Mouse (Mus musculus): ENCODE measurements around the gene Mrpl54.
"Not testable (repeated sequence)": the region's sequence is repeated elsewhere in the genome, so short reads cannot be mapped to it uniquely, and the experiment has no call there.

Gene Mrpl54

DNA sequence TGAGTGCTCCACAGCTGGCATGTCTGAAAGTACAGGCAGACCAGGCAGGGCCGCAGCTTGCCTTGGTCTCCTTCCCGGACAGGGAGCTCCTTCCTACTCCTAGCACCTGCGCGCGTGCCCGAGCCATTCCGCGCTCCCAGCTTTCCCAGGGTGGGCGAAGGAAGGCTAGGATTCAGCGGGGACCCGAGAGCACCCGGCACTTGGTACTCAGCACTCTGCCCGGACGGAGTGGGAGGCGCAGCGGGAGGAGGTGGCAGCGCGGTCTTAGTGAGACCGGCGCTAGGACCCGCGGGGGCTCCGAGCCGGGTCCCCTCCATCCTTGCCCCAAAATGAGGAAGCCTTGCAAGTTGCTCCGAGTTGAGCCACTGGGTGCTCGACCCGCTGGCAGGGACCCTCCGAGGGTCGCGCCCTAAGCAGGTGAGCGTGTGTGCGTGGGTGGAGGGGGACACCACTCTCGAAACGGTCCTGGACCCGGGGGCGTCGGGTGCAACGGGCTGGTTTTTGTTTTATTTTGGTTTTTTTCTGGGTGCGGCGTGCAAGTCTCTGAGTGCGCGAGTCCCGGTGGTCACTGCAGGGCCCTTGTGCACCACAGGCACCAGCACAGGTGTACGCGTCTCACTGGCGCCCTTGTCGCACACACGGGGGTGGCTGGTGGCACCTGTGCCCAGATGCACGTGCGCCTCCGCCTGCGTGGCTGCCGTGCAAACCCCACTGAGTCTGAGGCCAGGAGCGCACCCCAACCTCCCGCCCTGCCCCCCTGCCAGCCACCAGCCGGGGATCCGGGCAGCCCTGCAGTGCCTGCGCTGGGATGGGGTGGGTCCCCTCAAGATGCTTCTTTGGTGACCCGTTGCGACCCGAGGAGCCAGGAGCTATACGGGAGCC, 9.3 kb downstream of the Mrpl54 start:
- DNase-seq = no peak

DNA sequence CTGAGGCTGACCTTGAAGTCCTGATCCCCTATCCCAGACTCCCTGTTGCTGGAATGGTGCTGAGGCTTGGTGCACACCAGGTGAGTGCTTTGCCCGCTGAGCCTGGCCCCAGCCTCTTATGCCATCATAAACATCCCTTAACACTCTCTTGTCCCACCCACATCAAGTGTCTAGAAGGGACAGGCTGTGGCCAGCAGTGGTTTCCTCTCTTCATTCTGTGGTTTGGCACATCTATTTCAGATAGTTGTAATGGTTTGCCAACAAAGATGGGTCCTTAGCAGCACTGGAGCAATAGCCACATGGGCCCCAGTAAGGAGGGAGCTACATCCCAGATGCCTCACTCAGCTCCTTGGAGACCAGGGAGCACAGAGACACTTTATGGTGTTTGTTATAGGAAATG, 11.8 kb downstream of the Mrpl54 start:
- DNase-seq = no peak

DNA sequence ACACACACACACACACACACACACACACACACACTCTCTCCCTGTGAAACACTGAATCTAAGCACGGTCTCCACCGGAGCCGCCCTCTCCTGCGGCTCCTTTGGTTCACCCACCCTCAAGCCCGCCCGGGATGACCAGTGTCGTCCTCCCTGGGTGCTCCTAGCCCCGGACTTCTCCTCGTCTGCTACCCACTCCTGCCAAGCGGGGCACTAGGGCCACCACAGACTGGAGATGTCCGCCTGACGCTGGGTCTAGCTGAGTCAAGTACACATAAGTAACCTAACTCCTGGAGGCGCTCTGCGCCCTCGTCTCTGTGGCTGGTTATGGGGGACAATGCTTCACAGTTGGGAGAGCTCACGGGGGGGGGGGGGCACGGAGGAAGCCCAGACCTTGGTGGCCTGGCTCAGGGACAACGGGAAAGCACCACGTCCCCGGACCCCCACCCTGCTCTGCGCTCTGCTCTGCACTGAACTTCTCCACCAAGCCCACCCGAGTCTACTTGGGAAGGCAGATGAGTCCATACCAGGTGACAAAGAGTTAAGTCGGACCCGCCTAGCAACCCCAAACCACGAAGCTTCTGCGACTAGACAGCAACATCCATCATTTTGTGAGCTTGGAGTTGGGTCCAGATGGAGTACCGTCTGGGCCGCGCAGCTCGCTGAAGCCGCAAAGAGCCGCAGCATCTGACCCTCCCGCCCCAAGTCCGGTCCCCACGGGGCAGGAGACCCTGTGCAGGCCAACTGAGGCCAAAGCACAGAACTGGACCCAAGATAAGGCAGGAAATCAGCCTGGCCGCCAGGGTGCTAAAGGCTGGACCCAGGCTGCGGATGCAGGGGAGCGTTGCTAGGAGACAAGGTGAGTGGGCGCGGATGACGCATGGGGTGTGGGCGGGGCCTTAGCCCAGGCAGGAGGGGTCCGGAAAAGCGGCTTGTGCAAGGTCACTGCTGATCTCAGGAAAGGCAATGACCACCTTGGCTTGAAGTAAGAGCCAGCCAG, 14.0 kb downstream of the Mrpl54 start, which contains the start of gene Matk:
Matk (plus strand) TSS at position 512 of the 996 bp plus-strand sequence.
- no peak for DNase-seq

DNA sequence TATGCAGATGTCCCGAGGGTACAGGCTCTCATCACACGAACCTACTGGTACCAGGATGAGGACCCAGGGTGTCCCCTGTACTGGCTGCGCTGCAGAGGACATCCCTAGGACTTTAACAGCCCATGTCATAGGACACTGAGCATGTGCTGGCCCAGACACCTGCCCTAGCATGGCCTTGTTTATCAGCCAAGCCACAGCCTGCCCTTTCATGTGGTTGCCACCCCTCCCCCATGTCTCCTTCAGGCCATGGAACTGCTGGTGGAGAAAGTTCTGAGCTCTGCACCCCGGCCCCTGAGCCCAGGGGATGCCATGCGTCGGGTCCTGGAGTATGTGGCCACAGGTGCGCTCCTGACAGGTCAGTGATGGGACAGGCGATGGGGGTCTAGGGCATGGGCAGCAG, 17.3 kb downstream of the Mrpl54 start:
- DNase-seq = no peak

DNA sequence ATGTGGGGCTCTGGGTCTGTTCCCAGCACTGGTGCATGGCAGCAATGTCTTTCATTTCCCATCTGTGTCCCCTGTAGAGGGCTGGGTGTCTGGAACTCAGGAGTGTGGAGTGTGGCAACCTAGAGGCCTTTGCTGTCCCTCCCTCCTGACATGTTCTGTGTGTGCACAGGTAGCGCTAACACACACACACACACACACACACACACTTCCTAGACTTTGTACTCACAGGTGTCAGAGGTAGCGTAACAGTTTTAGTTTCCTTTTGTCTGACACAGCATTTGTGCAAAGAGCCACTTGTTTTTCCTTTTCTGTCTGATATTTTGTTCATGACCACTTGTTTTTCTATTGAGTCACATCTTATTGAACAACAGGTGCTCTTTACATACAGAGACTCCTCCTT, 18.9 kb downstream of the Mrpl54 start:
- DNase-seq = no peak

DNA sequence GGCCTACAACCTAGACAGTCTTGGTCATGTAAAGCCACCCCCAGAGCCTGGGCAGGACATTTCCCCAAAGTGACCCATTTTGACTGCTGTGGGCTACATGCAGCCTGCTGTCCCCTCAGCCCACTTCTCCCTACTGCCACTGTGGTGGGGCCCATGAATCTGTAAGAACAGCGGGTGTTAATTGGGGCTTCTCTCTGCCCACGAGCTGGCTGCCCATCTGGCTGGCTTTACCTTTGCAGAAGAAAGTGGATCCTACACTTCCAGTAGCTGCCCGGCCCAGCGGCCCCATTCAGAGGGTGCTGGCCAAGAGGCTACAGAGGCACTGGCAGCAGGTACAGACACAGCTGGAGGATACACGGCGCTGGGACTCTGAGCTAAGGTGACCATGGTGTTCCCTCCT, 21.6 kb downstream of the Mrpl54 start:
- DNase-seq = no peak

DNA sequence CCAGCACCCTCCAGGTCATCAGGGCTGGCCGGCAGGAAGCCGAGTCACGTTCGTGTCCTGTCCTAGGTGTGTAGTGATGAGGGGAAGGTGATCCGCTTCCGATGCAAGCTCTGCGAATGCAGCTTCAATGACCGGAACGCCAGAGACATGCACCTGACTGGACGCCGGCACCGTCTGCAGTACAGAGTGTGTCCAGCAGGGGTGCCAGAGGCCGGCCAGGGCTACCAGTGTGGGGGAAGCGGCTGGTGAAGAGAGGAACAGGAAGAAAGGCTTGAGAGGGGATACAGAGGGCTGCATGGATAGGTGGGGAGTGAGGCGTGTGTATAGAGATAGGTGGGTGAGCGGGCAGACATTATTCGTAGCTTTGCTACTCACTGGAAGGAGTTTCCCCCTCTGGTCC, 22.1 kb downstream of the Mrpl54 start:
- DNase-seq = peak; percentile 86

DNA sequence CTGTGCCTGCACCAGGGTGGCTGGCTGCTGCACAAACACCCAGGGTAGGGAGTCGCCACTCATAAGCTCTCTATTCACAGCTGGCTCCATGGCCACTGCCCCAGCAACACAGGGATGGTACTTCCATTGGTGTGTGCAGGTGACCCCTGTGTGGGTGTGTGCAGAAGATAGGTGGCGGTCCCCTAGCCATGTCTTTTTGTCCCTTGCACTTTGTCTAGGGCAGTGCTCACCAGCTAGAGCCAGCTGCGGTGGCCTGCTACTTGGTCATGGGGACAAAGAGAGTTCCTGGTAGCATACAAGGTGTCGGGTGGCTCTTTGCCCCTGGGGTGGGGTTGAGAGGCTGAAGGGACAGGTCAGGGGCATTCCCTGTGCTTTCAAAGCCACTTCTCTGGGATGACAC, 22.6 kb downstream of the Mrpl54 start:
- DNase-seq = no peak

DNA sequence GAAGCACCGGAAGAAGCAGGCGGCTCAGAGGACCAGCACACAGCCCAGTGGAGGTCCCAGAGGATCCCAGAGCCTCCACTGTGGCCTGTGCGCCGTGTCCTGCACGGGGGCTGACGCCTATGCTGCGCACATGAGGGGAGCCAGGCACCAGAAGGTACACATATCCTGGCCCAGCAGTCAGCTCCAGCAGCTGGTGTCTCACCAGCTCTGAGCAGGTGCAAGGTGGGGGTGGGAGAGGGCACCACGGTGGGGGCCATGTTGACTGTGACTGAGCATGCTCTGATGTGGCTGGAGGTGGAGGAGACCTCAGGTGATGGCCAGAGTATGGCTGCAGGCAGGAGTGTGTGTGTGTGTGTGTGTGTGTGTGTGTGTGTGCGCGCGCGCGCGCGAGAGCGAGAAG, 24.7 kb downstream of the Mrpl54 start:
- DNase-seq = no peak

DNA sequence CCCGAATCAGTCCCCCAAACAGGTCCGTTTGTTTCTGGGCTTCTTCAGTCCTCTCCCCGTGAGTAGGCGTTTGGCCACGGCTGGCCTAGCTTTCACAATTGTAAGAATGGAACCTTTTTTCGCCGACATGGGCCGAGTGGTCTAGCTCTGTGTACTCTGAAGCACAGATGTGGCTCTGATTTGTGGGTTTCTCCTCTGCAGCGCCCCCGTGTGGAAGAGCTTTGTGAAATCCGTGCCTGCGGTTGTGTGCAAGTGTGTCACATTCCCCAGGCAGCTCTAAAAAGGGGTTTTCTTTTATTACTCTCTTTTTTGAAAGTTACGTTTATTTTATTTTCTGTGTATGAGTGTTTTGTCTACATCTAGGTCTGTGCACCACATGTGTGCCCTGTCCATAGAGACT, 25.9 kb downstream of the Mrpl54 start:
- peak; percentile 56 for DNase-seq

DNA sequence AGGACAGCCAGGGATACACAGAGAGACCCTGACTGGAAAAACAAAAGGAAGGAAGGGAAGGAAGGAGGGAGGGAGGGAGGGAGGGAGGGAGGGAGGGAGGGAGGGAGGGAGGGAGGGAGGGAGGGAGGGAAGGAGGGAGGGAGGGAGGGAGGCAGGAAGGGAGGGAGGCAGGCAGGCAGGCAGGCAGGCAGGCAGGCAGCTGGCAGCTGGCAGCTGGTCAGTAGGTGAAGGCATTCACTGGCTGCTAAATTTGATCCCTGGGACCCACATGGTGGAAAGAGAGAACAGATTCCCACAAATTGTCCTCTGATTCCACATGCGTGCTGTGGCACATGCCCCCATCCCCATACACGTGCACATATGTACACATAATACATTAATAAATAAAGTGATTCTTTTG, 28.1 kb downstream of the Mrpl54 start:
- no peak for DNase-seq

DNA sequence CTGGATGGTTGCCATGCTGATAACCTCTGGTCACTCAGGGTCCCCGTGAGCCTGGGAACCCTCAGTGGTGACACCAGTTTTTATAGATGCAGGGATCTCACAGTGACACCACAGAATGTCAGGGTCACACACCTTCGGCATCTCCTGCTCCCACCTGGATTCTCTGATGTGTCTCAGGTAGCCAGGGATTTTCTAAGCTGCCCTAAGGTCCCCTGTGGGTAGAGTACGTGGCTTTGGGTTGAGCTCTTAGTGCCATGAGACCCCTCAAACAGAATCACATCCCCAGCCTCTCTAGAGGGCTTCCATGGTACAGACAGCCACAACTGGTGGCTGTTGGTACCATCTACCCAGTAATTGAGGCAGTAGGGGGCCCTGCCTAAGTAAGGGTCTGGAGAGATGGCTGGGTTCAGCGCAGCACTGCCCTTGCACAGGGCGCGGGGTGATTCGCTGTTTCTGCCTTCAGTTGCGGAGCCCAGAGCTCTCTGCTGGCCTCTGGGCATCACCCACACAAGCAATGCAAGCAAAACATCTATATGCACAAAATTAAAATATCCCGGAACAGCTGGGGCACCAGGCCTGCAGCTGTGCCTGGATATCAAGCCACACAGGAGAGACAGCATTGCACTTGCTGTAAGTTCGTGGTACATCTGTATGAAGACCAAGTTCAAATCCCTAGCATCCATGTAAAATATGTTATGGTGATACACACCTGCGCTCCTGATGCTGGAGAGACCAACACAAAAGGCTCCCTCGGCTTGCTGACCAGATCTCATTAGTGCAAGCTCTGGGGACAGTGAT, 30.1 kb downstream of the Mrpl54 start:
- DNase-seq = no peak

DNA sequence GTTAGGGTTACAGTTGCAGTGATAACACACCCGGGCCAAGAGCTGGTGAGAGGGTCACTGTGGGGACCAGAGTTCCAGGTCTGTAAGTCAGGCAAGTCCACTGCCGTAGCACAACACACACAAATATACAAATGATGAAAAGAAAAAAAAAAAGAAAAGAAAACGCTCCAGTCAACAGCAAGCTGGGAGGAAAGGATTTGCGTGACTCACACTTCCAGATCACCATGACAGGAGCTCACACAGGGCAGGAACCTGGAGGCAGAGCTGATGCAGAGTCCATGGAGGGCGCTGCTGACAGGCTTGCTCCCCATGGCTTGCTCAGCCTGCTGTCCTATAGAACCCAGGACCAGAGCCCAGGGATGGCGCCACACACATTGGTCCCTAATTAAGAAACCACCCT, 32.5 kb downstream of the Mrpl54 start:
- no peak for DNase-seq

DNA sequence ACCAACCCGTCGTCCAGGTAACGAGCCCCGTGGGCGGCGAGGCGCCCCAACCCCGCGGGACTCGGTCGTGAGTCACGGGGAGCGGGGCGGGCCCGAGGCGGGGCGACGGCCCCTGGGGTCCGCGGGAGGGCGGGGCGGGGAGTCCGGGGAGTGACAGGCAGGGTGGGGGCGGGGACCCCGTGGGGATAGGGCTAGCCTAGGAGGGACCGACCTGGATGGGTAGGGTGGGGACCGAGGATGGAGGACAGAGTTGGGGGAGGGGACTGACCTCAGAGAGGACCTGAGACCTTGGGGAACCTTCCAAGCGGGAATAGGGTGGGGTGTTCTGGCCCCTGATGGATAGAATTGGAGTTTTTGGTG, 33.5 kb downstream of the Mrpl54 start:
- DNase-seq = no peak

DNA sequence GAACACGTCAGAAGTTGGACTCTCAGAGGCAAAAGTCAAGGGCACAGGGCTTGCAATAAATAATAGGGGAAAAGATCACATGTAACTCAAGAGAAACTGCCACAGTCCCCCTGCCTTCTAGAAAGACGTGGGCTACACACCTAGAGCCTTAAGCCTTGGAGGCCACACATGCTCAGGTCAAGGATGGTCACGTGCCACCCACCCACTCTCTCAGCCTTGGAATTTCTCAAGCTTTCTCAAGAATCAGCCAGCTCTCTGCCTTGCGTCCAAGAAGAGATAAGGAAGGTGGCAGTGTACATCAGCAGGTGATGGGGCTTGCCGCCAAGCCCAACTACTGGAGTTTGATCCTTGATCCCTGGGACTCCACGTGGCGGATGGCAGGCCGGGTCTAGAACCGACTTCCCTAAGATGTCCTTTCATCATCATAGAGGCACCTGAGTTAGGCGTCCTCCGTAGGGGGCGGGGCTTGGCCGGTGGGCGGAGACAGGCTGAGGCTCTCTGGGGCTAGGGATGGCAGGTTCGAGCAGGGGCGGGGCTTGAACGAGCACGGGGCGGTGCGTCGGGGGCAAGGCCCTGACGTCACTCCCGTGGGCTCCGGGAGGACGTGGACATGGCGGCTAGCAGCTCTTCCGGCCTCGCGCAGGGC, 34.0 kb downstream of the Mrpl54 start, which contains the start of gene Zfr2:
Zfr2 (plus strand) TSS at position 576 of the 646 bp plus-strand sequence.
- peak; percentile 91 for DNase-seq

DNA sequence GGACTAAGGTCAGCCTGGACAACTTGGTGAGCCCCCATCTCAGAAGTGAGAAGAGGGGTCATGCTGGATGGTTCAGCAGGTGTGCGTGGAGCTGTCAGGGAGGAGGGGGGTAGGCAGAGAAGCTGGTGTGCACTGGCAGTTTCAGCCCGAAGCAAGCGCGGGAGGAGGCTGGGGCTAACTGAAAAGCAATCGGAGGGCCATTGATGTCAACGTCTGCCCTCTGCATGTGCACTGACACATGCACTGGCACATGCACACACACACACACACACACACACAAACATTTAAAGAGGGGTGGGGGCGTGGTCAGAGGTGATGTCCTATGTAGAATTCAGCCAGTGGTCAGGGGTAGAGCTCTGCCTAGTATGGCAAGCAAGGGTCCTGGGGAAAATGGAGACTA, 35.3 kb downstream of the Mrpl54 start:
- DNase-seq = no peak

DNA sequence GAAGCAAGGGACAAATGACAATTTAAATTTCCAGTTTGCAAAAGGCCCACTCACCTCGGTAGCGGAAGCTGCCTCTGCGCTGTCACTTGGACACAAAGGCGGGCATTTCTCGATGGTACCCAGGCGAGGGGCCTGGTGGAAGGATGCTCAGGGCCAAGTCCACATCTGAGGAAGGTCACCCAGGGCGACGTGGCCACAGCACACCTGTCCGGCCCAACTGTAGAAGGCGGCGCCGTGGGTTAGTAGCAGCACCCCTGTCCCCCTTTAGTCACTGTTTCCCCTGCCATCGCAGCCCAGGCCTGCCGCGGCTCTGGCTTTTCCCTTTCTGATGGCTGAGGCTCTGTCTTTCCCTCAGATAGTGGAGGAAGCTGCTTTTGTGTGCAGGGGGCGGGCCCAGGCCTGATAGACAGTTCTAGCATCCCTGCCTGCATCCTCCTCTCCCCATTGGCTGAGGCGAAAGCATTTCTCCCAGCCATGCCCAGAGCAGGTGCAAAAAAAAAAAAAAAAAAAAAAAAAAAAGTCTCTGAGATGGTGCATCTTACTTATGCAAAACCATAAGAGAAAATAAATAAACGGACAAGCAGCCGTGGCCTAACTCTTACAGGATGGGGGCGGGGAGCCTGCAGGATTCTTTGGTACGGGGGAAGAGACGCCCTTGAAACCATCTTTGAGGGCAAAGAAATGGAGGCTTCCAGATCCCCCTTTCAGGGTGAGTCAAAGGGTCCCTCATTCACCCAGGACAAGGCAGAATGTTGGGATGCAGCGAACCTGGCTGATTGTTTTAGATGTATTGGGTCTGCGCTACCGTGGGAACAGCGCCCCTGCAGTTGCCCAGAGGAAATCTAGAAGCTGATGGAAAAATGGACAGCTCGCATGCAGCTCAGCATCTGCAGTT, 36.0 kb downstream of the Mrpl54 start, which contains the start of gene Atcay:
Atcay (minus strand) TSS at position 396 of the 895 bp plus-strand sequence.
- DNase-seq = no peak

DNA sequence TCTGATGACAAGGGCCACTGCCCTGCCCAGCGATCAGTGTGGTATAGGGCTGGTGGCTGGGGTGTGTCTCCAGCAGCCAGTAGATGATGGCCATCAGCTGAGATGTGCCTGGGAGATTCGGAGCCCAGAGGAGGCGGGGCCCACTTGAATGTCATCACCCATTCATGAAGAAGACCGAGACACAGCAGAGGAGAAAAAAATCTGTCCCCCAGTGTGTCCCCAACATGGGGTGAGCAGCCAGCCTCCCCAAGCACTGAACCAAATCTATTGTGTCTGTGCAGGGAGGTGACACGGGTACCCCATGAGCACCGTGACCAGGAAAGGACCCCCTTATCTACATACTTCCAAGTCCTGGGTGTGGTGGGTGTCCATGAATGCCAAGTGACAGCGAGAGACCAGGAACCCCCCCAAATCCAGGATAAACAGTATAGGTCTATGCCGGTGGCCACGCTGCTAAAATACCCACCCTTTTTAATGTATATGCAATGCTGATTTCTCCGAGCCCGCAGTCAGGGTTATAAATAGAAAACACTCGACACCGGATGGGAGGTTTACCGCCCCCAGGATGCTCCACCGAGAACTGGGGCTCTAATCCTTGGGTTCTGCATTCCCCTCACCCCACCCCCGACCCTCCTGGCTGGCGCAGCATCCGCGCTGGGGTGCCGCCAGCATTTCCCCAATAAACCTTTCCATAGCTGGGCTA, 36.8 kb downstream of the Mrpl54 start:
- no peak for DNase-seq

DNA sequence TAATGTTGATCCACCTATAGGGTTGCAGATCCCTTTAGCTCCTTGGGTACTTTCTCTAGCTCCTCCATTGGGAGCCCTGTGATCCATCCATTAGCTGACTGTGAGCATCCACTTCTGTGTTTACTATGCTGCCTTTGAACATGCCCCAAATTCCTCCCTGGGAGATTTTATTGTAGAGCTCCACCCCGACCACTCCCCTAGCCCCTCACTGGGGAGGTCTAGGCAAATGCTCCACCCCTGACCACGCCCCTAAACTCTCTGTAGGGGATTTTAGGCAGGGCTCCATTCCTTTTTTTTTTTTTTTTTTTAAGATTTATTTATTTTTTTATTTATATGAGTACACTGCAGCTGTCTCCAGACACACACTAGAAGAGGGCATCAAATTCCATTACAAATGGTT, 43.0 kb downstream of the Mrpl54 start:
- DNase-seq = not testable (repeated sequence)

DNA sequence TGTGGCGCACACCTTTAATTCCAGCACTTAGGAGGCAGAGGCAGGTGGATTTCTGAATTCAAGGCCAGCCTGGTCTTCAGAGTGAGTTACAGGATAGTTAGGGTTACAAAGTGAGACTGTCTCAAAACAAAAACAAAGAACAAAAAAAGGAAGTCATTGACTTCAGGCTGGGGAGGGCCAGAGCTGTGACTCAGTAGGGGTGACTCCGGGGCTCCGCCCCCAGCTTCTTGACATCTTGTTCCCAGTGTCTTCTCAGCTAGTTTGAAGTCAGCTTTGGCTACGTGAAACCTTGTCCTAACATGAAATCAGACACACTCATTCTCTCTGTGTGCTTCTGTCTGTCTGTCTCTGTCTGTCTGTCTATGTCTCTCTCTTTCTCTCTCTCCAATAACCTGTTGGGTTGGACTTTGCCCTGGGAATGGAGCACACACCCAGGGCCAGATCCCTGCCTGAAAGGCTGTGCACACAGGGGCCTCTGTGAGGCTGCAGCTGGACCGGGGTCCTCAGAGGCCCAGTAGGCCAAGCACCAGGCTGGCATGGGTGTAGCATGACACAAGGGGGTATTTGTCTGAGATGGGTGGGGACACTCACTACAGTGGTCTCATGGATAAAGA, 45.2 kb downstream of the Mrpl54 start:
- DNase-seq = no peak

Data from lung, postnatal 14 days (tissue).